Mouse (Mus musculus): ENCODE data around the gene Kcnk3.

- TF ChIP-seq POLR2A (IDR thresholded peaks at IDR 0.05; ENCODE audit: insufficient read depth, low read depth, low read length) (no peak), CTCF (IDR thresholded peaks at IDR 0.05; ENCODE audit: insufficient read depth, low read depth, low read length) (no peak)
These were observed 6.0 kb downstream of the Kcnk3 start for GRCm38 (mm10) chr5:30593811-30594504.
